Mouse (Mus musculus) stomach, embryonic 14.5 days (tissue): Measurements from ENCODE around the gene Atg16l1. TPM values are rescaled to one million over a fixed set of nuclear protein-coding genes. Genes with fewer than 3 reads are reported as not detected.
A peak's percentile ranks its signal among the peaks of the same experiment; 100 is the strongest.

ENCODE experiments used
- ATAC-seq: fragments of 200-750 bp; cut with Nextera tagmentation; 2 replicates; pipeline ENCODE4 v1.8.0; 2017; ENCODE audit warnings: low read depth, moderate TSS enrichment; ENCODE audit not compliant: insufficient number of reproducible peaks, insufficient read depth, low FRiP score
- H3K27ac ChIP-seq: fragments of 300-500 bp; sonication (generic); 2 replicates; pipeline ENCODE4 v1.5.1; 2014; ENCODE audit warnings: mild to moderate bottlenecking, low read length, moderate library complexity, mixed read lengths
- H3K27me3 ChIP-seq: fragments of 300-500 bp; sonication (generic); 2 replicates; pipeline ENCODE4 v1.6.1; 2014; ENCODE audit warnings: low read length, control low read depth, mixed read lengths; ENCODE audit not compliant: control insufficient read depth, insufficient read depth
- H3K36me3 ChIP-seq: fragments of 300-500 bp; sonication (generic); 2 replicates; pipeline ENCODE4 v1.6.1; 2014; ENCODE audit warnings: mild to moderate bottlenecking, control low read depth, low read length, moderate library complexity, mixed read lengths; ENCODE audit not compliant: control insufficient read depth, insufficient read depth
- H3K4me1 ChIP-seq: fragments of 300-500 bp; sonication (generic); 2 replicates; pipeline ENCODE4 v1.6.1; 2014; ENCODE audit warnings: low read length, control low read depth, mixed read lengths; ENCODE audit not compliant: control insufficient read depth, insufficient read depth
- H3K4me2 ChIP-seq: fragments of 300-500 bp; sonication (generic); replicated peaks from 2 replicates; pipeline ENCODE4 v1.6.1; 2014; ENCODE audit warnings: low read depth, low read length, control low read depth
- H3K4me3 ChIP-seq: fragments of 300-500 bp; sonication (generic); 2 replicates; pipeline ENCODE4 v1.5.1; 2014; ENCODE audit warnings: low read depth, low read length, control low read depth
- H3K9ac ChIP-seq: fragments of 300-500 bp; sonication (generic); replicated peaks from 2 replicates; pipeline ENCODE4 v1.6.1; 2014; ENCODE audit warnings: low read depth, mild to moderate bottlenecking, control low read depth, low read length, moderate library complexity, mixed read lengths
- H3K9me3 ChIP-seq: fragments of 300-500 bp; sonication (generic); 2 replicates; pipeline ENCODE4 v1.6.1; 2016; ENCODE audit warnings: low read depth, low read length, control low read depth; ENCODE audit not compliant: control insufficient read depth
- WGBS: fragments of 180-500 bp; shearing (Covaris S2); extraction: QIAGEN DNeasy Blood & Tissue Kit; methylation state at CpG from one replicate; pipeline ENCODE4 v1.1.7; 2014; 5-methylcytosine and 5-hydroxymethylcytosine counted together
- polyA plus RNA-seq: library from polyadenylated mRNA; unstranded; fragments of >200 nt; fragmentation: Nextera tagmentation; extraction: Ambion mirVana; gene quantifications from 2 replicates; pipeline ENCODE4 v1.2.1, GENCODE M21; 2014

The Atg16l1 gene
- polyA plus RNA-seq, result 36.1 and 36.4 TPM in 2 replicates

DNA sequence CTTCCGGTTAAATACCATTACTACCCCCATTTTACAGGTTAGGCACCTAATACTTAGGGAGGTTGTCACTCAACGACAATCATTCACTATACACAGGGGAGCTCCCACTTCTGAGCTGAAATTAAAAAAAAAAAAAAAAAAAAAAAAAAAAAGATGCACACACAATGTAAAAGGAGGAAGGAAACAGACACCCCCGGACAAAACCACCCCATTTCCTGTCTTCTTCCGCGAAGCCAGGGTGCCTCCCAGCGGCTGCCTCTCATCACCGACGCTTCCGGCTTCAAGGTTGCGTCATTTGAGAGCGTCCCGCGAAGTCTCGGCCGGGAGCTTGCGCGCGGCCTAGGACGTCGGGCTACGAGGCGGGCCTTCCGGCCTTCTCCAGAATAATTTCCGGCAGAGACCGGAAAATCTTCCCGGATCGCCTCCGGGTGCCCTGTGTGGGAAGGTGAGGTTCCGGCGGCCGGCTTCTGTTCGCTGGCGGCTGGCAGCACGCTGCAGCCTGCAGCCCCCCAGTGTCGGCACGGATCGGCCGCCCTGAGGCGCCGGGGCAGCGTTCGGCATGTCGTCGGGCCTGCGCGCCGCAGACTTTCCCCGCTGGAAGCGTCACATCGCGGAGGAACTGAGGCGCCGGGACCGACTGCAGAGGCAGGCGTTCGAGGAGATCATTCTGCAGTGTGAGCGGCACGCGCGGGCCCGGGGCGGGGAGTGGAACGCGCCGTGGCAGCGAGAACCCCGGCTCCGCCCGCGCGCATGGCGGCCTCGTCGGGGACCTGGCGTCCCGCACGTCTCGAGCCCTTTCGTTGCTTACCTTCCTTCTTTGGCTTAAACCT lies at the start of gene Atg16l1:
Gene Atg16l1 (plus strand): TSS at position 230 of the 830 bp plus-strand sequence.
- WGBS, result under 1% methylated on average over 74 of the region's 79 CpGs
- Histone ChIP-seq H3K9me3 (no peaks in the 10 kb centered on the region), H3K4me3 (peak within 1 kb of the TSS; percentile 99), H3K4me2 (peak within 1 kb of the TSS; percentile 78), H3K36me3 (peaks cover 6% of the 10 kb centered on the region), H3K27me3 (no peaks in the 10 kb centered on the region), H3K4me1 (no peaks in the 10 kb centered on the region; the same call in 1 of the 2 replicates), H3K27ac (peak within 1 kb of the TSS; percentile 91), H3K9ac (peak within 1 kb of the TSS; percentile 96)
- ATAC-seq, result peak; percentile 97

DNA sequence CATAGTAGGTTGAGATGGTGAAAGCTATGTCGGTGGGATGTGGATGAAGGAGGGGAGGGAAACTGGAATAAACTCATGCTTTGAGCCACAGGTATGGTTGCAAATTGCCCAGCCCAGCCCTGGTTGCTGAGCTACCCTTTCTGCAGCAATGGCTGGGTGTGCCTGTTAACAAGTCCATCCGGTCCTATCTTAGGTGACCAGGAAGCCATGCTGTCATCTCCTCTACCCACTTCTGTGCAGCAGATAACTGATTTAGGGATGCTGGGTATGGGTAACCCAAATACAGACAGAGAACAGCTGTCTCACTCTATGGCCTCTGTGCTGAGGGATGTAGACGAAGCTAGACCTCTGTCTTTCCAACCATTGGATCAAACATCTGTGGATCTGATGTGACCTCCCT lies 49.3 kb upstream of the Atg16l1 start:
- H3K4me3 ChIP-seq, result no peak overlapping the region
- no peak overlapping the region for H3K4me2 ChIP-seq
- H3K9me3 ChIP-seq, result no peaks in the 10 kb centered on the region
- no peaks in the 10 kb centered on the region for H3K4me1 ChIP-seq
- 85% methylated on average over 3 of the region's 3 CpGs for WGBS
- H3K36me3 ChIP-seq, result no peaks in the 10 kb centered on the region
- H3K9ac ChIP-seq, result no peak overlapping the region
- no peaks in the 10 kb centered on the region for H3K27me3 ChIP-seq
- H3K27ac ChIP-seq, result no peak overlapping the region
- no peak for ATAC-seq

DNA sequence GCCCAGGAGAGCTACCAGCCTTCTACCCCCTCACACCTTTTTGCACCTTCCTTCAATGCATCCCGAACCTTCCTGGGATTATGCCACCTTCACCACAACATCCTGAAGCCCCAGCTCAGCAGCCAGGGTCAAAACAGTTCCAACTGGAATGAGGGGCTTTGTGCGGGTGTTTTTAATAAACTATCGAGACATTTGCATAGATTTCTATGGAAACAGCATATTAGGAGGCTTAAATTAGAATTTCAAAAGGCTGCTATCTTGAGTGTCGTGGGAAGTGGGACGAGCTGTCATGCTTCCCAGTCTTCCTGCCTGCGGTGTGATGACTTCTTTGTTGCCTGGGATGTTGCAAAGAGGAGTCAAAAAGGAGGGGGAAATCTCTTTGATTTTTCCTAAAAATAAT lies 46.6 kb upstream of the Atg16l1 start:
- no peaks in the 10 kb centered on the region for H3K9me3 ChIP-seq

DNA sequence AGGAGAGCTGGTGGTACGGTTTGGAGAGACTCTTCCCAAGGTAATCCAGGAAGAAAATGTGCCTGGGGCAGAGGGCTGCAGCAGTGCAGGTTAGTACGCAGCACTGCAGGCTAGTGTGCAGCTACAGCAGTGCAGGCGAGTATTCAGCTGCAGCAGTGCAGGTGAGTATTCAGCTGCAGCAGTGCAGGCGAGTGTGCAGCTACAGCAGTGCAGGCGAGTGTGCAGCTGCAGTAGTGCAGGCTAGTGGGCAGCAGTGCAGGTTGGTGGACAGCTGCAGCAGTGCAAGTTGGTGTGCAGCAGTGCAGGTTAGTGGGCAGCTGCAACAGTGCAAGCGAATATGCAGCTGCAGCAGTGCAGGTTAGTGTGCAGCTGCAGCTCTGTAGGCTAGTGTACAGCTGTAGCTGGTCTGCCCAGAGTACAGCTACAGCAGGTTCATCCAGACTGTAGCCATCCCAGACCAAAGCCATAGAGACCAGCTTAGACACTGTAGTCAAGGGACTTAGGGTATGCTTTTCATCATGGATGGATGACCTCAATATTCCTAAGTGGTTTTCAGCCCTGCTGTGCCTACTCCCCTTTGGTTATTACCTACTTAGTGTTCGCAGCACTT lies 45.9 kb upstream of the Atg16l1 start:
- Histone ChIP-seq H3K4me3 (no peak overlapping the region), H3K27me3 (no peaks in the 10 kb centered on the region), H3K9me3 (no peaks in the 10 kb centered on the region), H3K36me3 (no peaks in the 10 kb centered on the region), H3K9ac (no peak overlapping the region), H3K4me2 (no peak overlapping the region), H3K4me1 (no peaks in the 10 kb centered on the region), H3K27ac (no peak overlapping the region)
- ATAC-seq, result no peak
- 79% methylated on average over 7 of the region's 7 CpGs for WGBS

More for the DNA sequence above, 46.6 kb upstream of the Atg16l1 start:
- no peaks in the 10 kb centered on the region for H3K36me3 ChIP-seq
- no peak for ATAC-seq
- H3K27me3 ChIP-seq, result no peaks in the 10 kb centered on the region
- no peak overlapping the region for H3K27ac ChIP-seq
- no peak overlapping the region for H3K4me3 ChIP-seq
- no peak overlapping the region for H3K9ac ChIP-seq
- no peak overlapping the region for H3K4me2 ChIP-seq
- no peaks in the 10 kb centered on the region for H3K4me1 ChIP-seq
- 72% methylated on average over 6 of the region's 6 CpGs for WGBS

DNA sequence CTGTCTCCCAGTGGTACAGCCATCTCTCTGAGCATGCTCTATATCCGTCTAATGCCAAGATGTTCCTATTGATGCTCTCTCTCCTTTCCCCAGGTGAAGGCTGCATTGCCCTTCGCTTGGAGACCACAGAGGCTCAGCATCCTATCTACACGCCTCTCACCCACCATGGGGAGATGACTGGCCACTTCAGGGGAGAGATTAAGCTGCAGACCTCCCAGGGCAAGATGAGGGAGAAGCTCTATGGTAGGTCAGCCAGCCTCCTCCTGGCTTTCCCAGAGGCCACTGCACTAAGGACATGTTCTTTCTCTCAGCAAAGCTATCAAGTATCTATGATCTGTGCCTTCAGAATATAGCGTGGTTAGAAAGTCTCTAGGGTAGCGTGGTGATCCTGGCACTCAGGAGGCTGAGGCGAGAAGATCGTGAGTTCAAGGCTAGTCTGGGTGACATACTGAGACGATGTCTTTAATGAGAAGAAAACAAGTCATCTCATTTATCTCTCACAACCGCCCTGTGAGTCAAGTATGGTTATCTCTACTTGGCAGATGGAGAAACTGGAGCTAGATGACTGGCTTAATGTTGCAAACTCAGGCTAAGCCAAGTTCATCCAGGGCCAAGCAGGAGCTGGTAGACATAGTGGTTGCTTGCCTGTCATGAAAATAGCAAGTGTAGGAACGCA lies 43.6 kb upstream of the Atg16l1 start:
- Histone ChIP-seq H3K36me3 (no peaks in the 10 kb centered on the region), H3K9ac (no peak overlapping the region), H3K27ac (no peak overlapping the region), H3K4me3 (no peak overlapping the region), H3K9me3 (no peaks in the 10 kb centered on the region), H3K27me3 (no peaks in the 10 kb centered on the region), H3K4me2 (no peak overlapping the region), H3K4me1 (no peaks in the 10 kb centered on the region)
- no peak; the same call in 1 of the 2 replicates for ATAC-seq
- WGBS, result 82% methylated on average over 10 of the region's 10 CpGs

DNA sequence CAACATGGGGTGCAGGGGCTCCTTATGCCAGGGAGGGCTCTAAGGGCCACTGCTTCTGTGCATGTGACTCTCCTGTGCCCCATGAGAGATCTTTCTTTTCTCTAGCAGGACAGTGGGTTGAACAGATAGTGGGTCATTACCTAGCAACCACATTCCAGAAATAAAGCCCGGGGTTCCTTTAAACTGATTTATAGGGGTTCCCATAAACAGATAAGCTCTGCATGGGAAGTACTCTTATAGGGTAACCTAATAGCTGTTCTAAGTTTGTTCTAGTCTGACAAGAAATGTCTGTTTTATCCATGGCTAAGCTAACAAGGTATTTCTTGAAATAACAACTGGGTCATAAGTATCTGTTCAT lies 43.1 kb upstream of the Atg16l1 start:
- no peak overlapping the region for H3K4me2 ChIP-seq
- H3K9ac ChIP-seq, result no peak overlapping the region
- H3K9me3 ChIP-seq, result no peaks in the 10 kb centered on the region
- no peak overlapping the region for H3K27ac ChIP-seq
- no peaks in the 10 kb centered on the region for H3K4me1 ChIP-seq
- H3K27me3 ChIP-seq, result no peaks in the 10 kb centered on the region
- H3K36me3 ChIP-seq, result no peaks in the 10 kb centered on the region
- 81% methylated on average over 1 of the region's 1 CpGs for WGBS
- no peak overlapping the region for H3K4me3 ChIP-seq
- ATAC-seq, result no peak

DNA sequence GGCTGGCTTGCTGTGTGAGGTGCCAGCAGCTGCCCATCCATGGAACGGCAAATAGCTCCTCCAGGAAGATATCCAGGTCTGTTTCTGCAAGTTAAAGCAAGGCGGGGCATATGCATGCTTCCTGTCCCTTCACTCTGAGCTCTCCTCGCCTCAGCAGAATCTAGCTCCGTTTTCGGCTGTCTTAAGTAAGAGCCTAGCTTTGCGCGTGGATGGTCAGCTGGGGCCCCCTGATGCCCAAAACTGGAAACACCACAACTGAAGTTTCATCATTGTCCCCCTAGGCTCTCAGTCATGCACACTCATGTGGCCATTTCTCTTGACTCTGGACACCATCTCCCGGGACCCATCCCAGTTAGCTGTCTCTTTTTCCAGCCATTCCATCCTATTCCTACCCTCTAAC lies 34.3 kb upstream of the Atg16l1 start:
- Histone ChIP-seq H3K27me3 (no peaks in the 10 kb centered on the region), H3K4me1 (no peaks in the 10 kb centered on the region), H3K9me3 (no peaks in the 10 kb centered on the region), H3K27ac (no peak overlapping the region), H3K4me2 (no peak overlapping the region), H3K9ac (no peak overlapping the region), H3K4me3 (no peak overlapping the region), H3K36me3 (no peaks in the 10 kb centered on the region)
- WGBS, result 18% methylated on average over 8 of the region's 8 CpGs
- 0 out of 2 replicates have a peak, but pooled peaks have one; percentile 33 for ATAC-seq

DNA sequence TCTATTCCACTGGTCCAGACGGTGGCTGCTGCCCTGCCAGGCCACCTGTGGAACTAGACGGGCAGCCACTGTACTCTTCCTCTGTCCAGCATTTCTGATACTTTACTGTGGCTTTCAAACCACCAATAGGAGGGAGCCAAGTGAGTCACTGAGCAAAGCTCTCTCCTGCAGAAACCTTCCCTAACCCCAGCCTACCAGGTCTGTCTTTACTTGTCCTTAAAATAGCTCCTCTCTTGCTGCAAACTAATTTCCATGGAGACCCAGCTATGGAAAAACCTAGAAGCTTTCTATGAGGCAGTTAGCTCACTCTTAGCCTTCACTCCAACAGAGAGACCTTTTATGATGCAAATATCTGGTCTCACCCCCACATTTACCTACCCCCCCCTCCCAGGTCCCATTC lies 33.6 kb upstream of the Atg16l1 start:
- ATAC-seq, result no peak
- no peaks in the 10 kb centered on the region for H3K27me3 ChIP-seq
- 36% methylated on average over 2 of the region's 2 CpGs for WGBS
- no peak overlapping the region for H3K27ac ChIP-seq
- no peaks in the 10 kb centered on the region for H3K4me1 ChIP-seq
- H3K36me3 ChIP-seq, result no peaks in the 10 kb centered on the region
- no peak overlapping the region for H3K4me2 ChIP-seq
- H3K9ac ChIP-seq, result no peak overlapping the region
- no peak overlapping the region for H3K4me3 ChIP-seq
- H3K9me3 ChIP-seq, result no peaks in the 10 kb centered on the region
